Mouse (Mus musculus) cerebellum, adult 11 months (tissue): Measurements from ENCODE around the gene Nos1.

Experiments
- DNase-seq: peaks from one replicate; pipeline ENCODE4 v3.0.0; 2022

Gene Nos1

GRCm38 (mm10) chr5:118005728-118006127 lies 224.9 kb downstream of the Nos1 start:
- peak; percentile 74 for DNase-seq

GRCm38 (mm10) chr5:118008344-118008743 lies 227.5 kb downstream of the Nos1 start:
- no peak for DNase-seq
